Mouse (Mus musculus) layer of hippocampus, adult 11-12 months (tissue): ENCODE data around the gene Emilin2.

ENCODE experiments used
- DNase-seq: peaks from one replicate; pipeline ENCODE4 v3.0.0; 2022; ENCODE audit warnings: low spot score

Gene Emilin2

GRCm38 (mm10) chr17:71231998-71232397, 79.8 kb downstream of the Emilin2 start:
- no peak for DNase-seq

GRCm38 (mm10) chr17:71230108-71230709, 81.6 kb downstream of the Emilin2 start:
- no peak for DNase-seq

GRCm38 (mm10) chr17:71228651-71229050, 83.1 kb downstream of the Emilin2 start:
- DNase-seq = no peak

- DNase-seq = no peak
Observed at GRCm38 (mm10) chr17:71227128-71227895, 84.5 kb downstream of the Emilin2 start.

- no peak for DNase-seq
Observed at GRCm38 (mm10) chr17:71225091-71225490, 86.7 kb downstream of the Emilin2 start.

- DNase-seq = no peak
Observed at GRCm38 (mm10) chr17:71224521-71224920, 87.3 kb downstream of the Emilin2 start.

GRCm38 (mm10) chr17:71223676-71224075, 88.1 kb downstream of the Emilin2 start:
- no peak for DNase-seq

- no peak for DNase-seq
Observed at GRCm38 (mm10) chr17:71221383-71221782, 90.4 kb downstream of the Emilin2 start.

GRCm38 (mm10) chr17:71217111-71217685, 94.6 kb downstream of the Emilin2 start:
- no peak for DNase-seq

GRCm38 (mm10) chr17:71216263-71216662, 95.5 kb downstream of the Emilin2 start:
- DNase-seq = no peak

GRCm38 (mm10) chr17:71215241-71215839, 96.4 kb downstream of the Emilin2 start:
- no peak for DNase-seq

GRCm38 (mm10) chr17:71214514-71215240, 97.1 kb downstream of the Emilin2 start:
- no peak for DNase-seq

- DNase-seq = no peak
Observed at GRCm38 (mm10) chr17:71213666-71214065, 98.1 kb downstream of the Emilin2 start.

- DNase-seq = no peak
Observed at GRCm38 (mm10) chr17:71211962-71212646, 99.7 kb downstream of the Emilin2 start.

GRCm38 (mm10) chr17:71209936-71210335, 101.8 kb downstream of the Emilin2 start:
- no peak for DNase-seq

- DNase-seq = no peak
Observed at GRCm38 (mm10) chr17:71208921-71209320, 102.9 kb downstream of the Emilin2 start.

GRCm38 (mm10) chr17:71208376-71208775, 103.4 kb downstream of the Emilin2 start:
- no peak for DNase-seq

- DNase-seq = no peak
Observed at GRCm38 (mm10) chr17:71207268-71207667, 104.5 kb downstream of the Emilin2 start.

- DNase-seq = no peak
Observed at GRCm38 (mm10) chr17:71206136-71206893, 105.5 kb downstream of the Emilin2 start.

- DNase-seq = no peak
Observed at GRCm38 (mm10) chr17:71204809-71205091, 107.0 kb downstream of the Emilin2 start.
